Mouse (Mus musculus) myocyte (in vitro differentiated cells): Measurements from ENCODE around the gene 1110017D15Rik.

Experiments used
- E2F4 ChIP-seq: IDR thresholded peaks from one replicate; pipeline ENCODE4 v1.6.1; 2011; ENCODE audit warnings: mild to moderate bottlenecking, control low read depth, moderate library complexity; ENCODE audit not compliant: insufficient read depth
- MAX ChIP-seq: IDR thresholded peaks from one replicate; pipeline ENCODE4 v1.6.1; 2011; ENCODE audit warnings: low read depth, mild to moderate bottlenecking, control low read depth
- MYOD1 ChIP-seq, 3 experiments: IDR thresholded peaks; one replicate each; pipeline ENCODE4 v1.6.1; 2011; ENCODE audit warnings: control low read depth in 2 of 3, low read depth in 2 of 3, mild to moderate bottlenecking in 2 of 3, moderate library complexity in 1 of 3; ENCODE audit not compliant: insufficient read length in 2 of 3, control insufficient read depth in 1 of 3
- MYOG ChIP-seq, 3 experiments: IDR thresholded peaks; one replicate each; pipeline ENCODE4 v1.6.1; 2011; ENCODE audit warnings: control low read depth in 2 of 3, low read depth in 2 of 3, mild to moderate bottlenecking in 2 of 3; ENCODE audit not compliant: insufficient read length in 2 of 3, control insufficient read depth in 1 of 3, insufficient read depth in 1 of 3
- POLR2A ChIP-seq: IDR thresholded peaks from one replicate; pipeline ENCODE4 v1.6.1; 2011; ENCODE audit warnings: low read depth, mild to moderate bottlenecking, control low read depth, moderate library complexity; ENCODE audit not compliant: insufficient read length
- POLR2AphosphoS2 ChIP-seq: IDR thresholded peaks from one replicate; pipeline ENCODE4 v1.6.1; 2011; ENCODE audit warnings: low read depth, control low read depth; ENCODE audit not compliant: insufficient read length
- REST ChIP-seq: IDR thresholded peaks from one replicate; pipeline ENCODE4 v1.6.1; 2011; ENCODE audit warnings: mild to moderate bottlenecking, control low read depth, moderate library complexity; ENCODE audit not compliant: insufficient read depth, insufficient read length
- TCF12 ChIP-seq: IDR thresholded peaks from one replicate; pipeline ENCODE4 v1.6.1; 2011; ENCODE audit warnings: mild to moderate bottlenecking, control low read depth; ENCODE audit not compliant: poor library complexity, insufficient read depth, severe bottlenecking
- TCF3 ChIP-seq: IDR thresholded peaks from one replicate; pipeline ENCODE4 v1.6.1; 2011; ENCODE audit warnings: low read depth, control low read depth; ENCODE audit not compliant: insufficient read length
- USF1 ChIP-seq: IDR thresholded peaks from one replicate; pipeline ENCODE4 v1.6.1; 2011; ENCODE audit warnings: low read depth, mild to moderate bottlenecking, control low read depth, moderate library complexity

GRCm38 (mm10) chr4:41478751-41479455 is 38.2 kb downstream of the 1110017D15Rik start:
- TF ChIP-seq REST = no peak
- no peak for TF ChIP-seq POLR2A
- TF ChIP-seq POLR2AphosphoS2 = no peak
- TF ChIP-seq MAX = no peak
- TF ChIP-seq MYOG (IDR thresholded peaks at IDR 0.05; ENCODE audit: control insufficient read depth in 1 of 3, insufficient read depth in 1 of 3, insufficient read length in 2 of 3, low read depth in 2 of 3) = no peak
- TF ChIP-seq E2F4 = no peak
- TF ChIP-seq MYOD1 (IDR thresholded peaks at IDR 0.05; ENCODE audit: control insufficient read depth in 1 of 3, insufficient read length in 2 of 3, low read depth in 2 of 3) = no peak
- TF ChIP-seq TCF12 = no peak
- TF ChIP-seq TCF3 = no peak
- TF ChIP-seq USF1 = no peak
